Mouse (Mus musculus) adrenal gland, adult 2 months (tissue): Measurements from ENCODE around the gene Chst10. TPM values are rescaled to one million over a fixed set of nuclear protein-coding genes. Genes with fewer than 3 reads are reported as not detected.

Experiments used
- DNase-seq: peaks from one replicate; pipeline ENCODE4 v3.0.0; 2021
- long read RNA-seq: library from polyadenylated mRNA; stranded (forward); transcript quantifications from one replicate; pipeline ENCODE4 v2.0.0, GENCODE M21; 2021
- polyA plus RNA-seq: library from polyadenylated mRNA; depleted of rRNA; stranded (reverse); fragments of >200 nt; gene quantifications from 2 replicates; pipeline ENCODE4 v1.2.3, GENCODE M21; 2012; rRNA removed
- total RNA-seq, 2 experiments: library from RNA; stranded (reverse); gene quantifications; 2 replicates each; pipeline ENCODE4 v1.2.3; 2021

Gene Chst10
- 1 to 10 TPM in 1 of 2 experiments, under 1 TPM in 1; 0.75 to 3.1 TPM for total RNA-seq
- polyA plus RNA-seq: 0.94 and 2.3 TPM in 2 replicates
- long read RNA-seq, partial matches to known transcripts: 0 of 3 reads
- long read RNA-seq, other reads (novel, unspliced or antisense): 1 of 3 reads

DNA sequence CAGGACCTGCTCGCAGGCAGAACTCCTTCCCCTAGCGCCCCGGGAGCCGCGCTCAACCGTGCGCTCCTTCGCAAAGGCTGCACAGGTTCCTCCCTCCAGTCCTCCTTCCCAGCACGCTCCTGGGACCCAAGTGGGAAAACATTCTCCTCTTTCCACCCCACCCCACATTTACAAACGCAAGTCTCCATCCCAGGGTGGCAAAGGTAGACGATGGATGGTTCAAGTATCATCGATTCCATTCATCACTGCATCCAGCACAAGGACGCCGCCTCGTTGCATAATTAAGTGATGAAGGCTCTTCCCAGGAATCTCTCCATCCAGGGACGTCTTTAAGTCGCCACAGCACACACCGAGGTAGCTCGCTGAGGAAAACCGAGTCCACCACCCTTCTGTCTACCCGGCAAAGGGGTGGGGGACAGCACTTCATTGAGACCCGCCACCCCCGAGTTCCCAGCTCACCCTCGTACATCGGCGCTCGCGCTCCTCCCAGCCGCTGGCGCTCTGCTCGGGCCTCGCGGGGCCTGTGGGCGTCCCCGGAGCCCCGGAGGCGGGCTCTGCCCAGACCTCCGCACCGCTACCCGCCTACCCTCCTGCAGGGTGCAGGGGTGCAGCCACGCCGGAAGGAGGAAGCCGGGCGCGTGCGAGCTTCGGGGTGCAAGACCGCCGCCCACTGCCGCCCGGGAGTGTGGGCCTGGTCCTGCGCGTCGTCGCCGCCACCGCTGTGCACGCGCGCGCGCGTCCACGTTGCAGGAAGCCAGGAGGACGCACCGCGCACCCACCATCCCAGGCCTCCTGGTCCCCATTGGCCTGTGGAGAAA is at the start of gene Chst10:
Gene Chst10, minus strand, starts transcription at position 731 of the 818 bp plus-strand sequence.
- DNase-seq: peak; percentile 63

- DNase-seq: peak; percentile 12
Observed at GRCm38 (mm10) chr1:38939608-38940007, 41.6 kb upstream of the Chst10 start.

DNA sequence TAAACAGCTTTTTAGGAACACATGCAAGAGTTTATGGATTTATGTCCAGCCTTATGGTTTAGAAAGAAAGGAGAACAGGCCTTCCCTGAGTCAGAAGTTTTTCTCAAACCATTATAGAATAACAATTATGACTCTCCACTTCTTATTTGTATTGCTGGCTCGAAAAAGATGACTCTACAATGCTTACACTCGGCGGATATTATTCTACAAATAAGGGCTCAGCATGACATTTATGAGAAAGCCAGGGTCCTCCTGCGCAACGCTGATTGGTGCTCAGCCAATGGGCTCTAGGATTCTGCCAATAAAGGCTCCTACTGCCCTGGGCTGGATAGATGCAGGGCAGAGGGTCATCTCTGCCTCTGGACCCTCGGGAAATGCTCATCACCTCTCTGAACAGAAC is 40.9 kb upstream of the Chst10 start, which contains the start of gene Nms:
Gene Nms, plus strand, starts transcription at position 301 of the 400 bp plus-strand sequence.
- DNase-seq: no peak

DNA sequence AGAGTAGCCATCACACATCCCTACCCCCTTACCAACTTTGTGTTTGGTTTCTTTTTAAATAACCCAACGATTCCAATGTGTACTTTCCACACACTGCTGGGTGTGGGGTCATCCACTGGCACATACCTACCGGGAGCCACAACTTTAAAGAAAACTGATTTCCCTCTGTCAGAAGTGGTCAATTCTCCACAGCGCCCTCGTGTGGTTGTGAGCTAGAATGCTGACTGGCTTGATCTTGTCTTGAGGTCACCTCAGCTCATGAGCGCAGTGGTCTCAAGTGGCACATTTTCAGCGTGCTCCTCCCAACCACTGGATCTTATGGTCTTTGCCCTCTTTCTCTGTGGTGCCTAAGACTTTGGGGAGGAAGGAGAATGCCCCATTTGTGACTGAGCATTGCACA is 38.8 kb upstream of the Chst10 start:
- peak; percentile 13 for DNase-seq

- DNase-seq: peak; percentile 8
Observed at GRCm38 (mm10) chr1:38934668-38935067, 36.7 kb upstream of the Chst10 start.

DNA sequence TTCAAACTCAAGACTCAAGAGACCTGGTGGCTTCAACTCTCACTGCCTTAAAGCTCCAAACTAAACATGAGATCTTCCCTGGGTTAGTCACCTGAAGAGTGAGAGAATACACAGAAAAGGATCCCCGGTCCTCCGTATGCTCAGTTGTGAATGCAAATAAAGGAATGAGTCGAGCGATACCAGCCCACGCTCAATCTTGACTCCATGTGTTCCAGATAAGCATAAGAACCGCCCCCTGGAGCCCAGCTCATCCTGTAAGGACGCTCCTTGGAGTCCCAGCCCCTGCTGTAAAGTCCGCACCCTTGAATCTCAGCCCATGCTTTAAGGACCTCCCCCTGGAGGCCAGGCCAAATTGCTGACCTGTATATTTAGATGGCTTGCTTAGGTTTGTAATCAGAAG is 32.8 kb upstream of the Chst10 start:
- DNase-seq: no peak

- no peak for DNase-seq
Observed at GRCm38 (mm10) chr1:38929468-38929867, 31.5 kb upstream of the Chst10 start.

- DNase-seq: no peak
Observed at GRCm38 (mm10) chr1:38928996-38929395, 31.0 kb upstream of the Chst10 start.

GRCm38 (mm10) chr1:38903985-38904384 is 6.0 kb upstream of the Chst10 start:
- no peak for DNase-seq

DNA sequence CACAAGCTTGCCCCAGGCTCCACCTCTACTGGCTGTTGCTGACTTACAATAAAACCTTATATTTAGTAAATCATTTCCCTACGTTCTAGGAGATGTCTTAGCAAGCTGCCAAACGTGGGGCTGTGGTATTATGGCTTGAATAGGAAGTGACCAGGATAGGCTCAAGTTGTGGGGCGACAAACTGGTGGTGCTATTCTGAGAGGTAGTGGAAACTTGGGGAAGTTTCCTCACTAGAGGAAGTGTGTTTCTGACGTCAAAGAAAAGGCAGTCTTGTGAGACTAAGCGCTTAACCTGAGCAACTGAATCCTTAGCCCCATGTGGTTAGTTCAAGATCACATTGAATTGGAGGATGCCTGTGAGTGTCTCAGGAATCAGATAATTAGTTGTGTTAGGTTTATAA is 4.6 kb upstream of the Chst10 start:
- DNase-seq: no peak

DNA sequence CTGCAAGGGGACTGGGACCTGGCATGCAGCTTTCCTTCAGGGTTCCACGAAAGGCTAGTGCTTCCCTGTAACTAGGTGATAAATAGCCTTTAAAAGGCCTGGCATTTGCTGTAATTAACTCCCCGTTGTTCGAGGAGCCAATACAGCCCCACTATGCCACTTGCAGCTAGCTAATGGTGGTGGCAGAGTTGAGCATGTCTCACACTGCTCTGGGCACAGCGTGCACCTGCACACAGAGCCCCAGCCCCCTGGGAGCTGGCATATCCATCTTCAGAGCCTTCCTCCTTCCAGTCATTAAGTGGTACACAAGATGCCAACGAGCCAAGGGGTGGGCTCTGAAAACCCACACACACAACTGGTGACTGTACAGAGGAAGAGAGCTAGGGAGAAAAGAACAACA is 4.9 kb downstream of the Chst10 start:
- no peak for DNase-seq

GRCm38 (mm10) chr1:38891444-38891843 is 6.5 kb downstream of the Chst10 start:
- DNase-seq: no peak

- DNase-seq: no peak
Observed at GRCm38 (mm10) chr1:38888803-38889202, 9.2 kb downstream of the Chst10 start.

- DNase-seq: no peak
Observed at GRCm38 (mm10) chr1:38887011-38887410, 10.9 kb downstream of the Chst10 start.

DNA sequence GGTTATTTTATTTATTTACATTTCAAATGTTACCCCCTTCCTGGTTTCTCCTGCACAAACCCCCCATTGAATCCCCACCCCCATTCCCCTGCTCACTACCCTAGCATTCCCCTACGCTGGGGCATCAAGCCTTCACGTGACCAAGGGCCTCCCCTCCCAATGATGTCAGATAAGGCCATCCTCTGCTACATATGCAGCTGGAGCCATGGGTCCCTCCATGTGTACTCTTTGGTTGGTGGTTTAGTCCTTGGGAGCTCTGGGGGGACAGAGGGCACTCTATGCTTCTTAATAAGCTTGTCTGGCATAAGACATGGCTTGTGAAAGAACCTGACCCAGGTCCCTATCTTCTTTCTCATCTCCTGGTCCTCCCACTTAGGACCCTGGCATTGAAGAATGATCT is 11.4 kb downstream of the Chst10 start:
- DNase-seq: no peak

DNA sequence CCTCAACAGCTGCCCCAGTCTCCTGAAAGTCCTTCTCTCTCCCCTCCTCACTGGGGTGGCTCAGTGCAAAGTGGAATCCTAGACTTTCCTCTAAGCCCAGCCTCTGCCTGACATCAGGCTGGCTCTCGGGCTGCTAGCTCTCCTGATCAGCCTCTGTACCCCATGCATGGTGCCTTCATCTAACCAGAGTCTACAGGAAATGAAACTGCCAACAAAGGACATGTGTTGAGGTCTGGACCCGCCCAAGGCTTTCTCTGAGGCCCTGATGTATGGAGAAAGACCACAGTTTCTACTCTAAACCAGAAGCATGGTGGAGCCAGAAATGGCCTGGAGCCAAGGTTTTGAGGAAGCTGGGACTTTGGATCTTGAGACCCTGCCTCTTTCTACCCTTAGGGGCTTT is 12.0 kb downstream of the Chst10 start:
- DNase-seq: no peak

DNA sequence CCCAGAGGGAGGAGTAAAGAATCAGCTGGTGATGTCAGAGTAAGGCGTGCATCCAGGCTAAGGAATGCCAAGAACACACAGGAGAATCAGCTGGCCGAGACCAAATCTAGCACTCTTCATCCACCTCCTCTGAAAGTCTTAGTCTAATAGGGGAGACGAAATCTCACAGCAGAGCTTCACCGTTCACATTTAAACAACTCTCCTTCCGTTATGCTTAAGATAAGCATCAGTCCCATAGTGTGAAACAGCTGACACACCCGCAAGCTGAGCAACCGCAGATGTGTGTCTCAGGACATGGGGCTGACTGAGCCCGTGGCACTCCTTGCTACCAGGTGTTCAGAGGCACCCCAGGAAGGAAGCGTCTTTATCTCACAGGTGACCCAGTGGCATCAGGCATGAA is 14.2 kb downstream of the Chst10 start:
- DNase-seq: no peak

DNA sequence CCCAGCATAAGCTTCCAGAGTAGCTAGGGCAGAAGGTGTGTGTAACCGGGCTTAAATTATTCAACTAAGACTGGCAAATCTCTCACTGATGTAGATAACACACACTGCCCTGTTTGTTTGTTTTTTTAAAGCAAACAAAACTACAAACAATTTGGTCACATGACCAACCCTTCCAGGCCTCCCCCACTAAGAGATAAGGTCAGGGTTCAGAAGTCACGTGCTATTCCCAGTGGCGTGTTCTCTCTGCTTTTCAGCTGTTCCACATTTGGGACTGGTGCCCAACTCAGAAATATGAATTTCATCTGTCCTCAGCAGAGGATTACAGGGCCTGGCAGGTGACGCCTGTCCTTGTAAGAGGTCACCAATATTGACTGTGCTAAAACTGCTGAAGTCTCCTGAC is 15.2 kb downstream of the Chst10 start:
- no peak for DNase-seq

GRCm38 (mm10) chr1:38881366-38881765 is 16.6 kb downstream of the Chst10 start:
- peak; percentile 51 for DNase-seq

GRCm38 (mm10) chr1:38876671-38877382 is 21.1 kb downstream of the Chst10 start:
- no peak for DNase-seq

DNA sequence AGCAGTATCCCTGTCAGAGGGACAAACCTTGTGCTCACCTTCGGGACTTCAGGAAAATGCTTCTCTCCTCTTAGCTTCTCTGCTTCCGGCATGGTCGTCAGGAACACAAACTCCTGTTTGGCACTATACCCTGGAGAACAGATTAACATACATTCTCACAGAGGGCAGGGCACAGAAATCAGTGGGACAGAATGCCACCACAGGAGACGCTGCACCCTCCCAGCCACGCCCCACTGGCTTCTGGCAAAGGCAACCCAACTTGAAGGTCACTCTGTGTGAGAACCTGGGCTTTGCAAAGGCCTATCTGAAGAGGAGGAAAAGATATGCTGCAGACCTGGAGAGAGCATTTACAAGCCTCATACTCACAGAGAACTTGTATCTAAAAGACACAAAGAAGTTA is 24.1 kb downstream of the Chst10 start:
- no peak for DNase-seq

GRCm38 (mm10) chr1:38871834-38872233 is 26.1 kb downstream of the Chst10 start:
- no peak for DNase-seq
